Mouse (Mus musculus): Measurements from ENCODE around the gene Sned1. TPM values are rescaled to one million over a fixed set of nuclear protein-coding genes. Genes with fewer than 3 reads are reported as not detected.
A peak's percentile ranks its signal among the peaks of the same experiment; 100 is the strongest.

The Sned1 gene
- polyA plus RNA-seq, 2 experiments = 0.25 TPM

- no peak for ATAC-seq (ENCODE audit: insufficient read depth)
- no peak overlapping the region for H3K4me3 ChIP-seq (ENCODE audit: insufficient read depth in 1 of 2, low read depth in 2 of 2, low read length in 2 of 2)
- no peaks in the 10 kb centered on the region for H3K9me3 ChIP-seq (ENCODE audit: control insufficient read depth, low read length)
- H3K36me3 ChIP-seq (replicated peaks; ENCODE audit: control insufficient read depth, insufficient read depth, low read depth) = peaks cover 20% of the 10 kb centered on the region
- H3K4me1 ChIP-seq (replicated peaks; ENCODE audit: control insufficient read depth in 2 of 2, insufficient read depth in 2 of 2, low read length in 1 of 2) = no peaks in the 10 kb centered on the region
- no peaks in the 10 kb centered on the region for H3K27me3 ChIP-seq (ENCODE audit: control insufficient read depth, insufficient read depth, low read length)
- DNase-seq (ENCODE audit: low read depth in 3 of 3, low spot score in 3 of 3) = no peak
- no peak overlapping the region for H3K4me2 ChIP-seq (ENCODE audit: low read depth)
- no peak for TF ChIP-seq CTCF (IDR thresholded peaks at IDR 0.05; ENCODE audit: low read depth)
- TF ChIP-seq EP300 (IDR thresholded peaks at IDR 0.05; ENCODE audit: low read depth) = no peak
- 60% methylated on average over 2 of the region's 2 CpGs for WGBS (ENCODE audit: insufficient replicate concordance)
- H3K27ac ChIP-seq = no peak overlapping the region
- H3K9ac ChIP-seq (replicated peaks) = no peak overlapping the region
These were observed 99.0 kb downstream of the Sned1 start for GRCm38 (mm10) chr1:93334621-93335020.

GRCm38 (mm10) chr1:93342648-93343503 lies 107.2 kb downstream of the Sned1 start, which contains the start of the genes Ppp1r7 and Pask:
Gene Ppp1r7, plus strand, starts transcription at chr1:93342854.
Gene Pask, minus strand, starts transcription at chr1:93343482.
- ATAC-seq (ENCODE audit: insufficient read depth) = peak; percentile 91
- peak within 1 kb of the TSS; percentile 76 for H3K4me2 ChIP-seq (ENCODE audit: low read depth)
- H3K9me3 ChIP-seq (ENCODE audit: control insufficient read depth, low read length) = no peaks in the 10 kb centered on the region
- H3K36me3 ChIP-seq (replicated peaks; ENCODE audit: control insufficient read depth, insufficient read depth, low read depth) = peaks cover 9% of the 10 kb centered on the region
- peaks cover 7 to 13% of the 10 kb centered on the region in 2 experiments for H3K4me1 ChIP-seq (replicated peaks; ENCODE audit: control insufficient read depth in 2 of 2, insufficient read depth in 2 of 2, low read length in 1 of 2)
- H3K27me3 ChIP-seq (ENCODE audit: control insufficient read depth, insufficient read depth, low read length) = no peaks in the 10 kb centered on the region
- peak; percentile 14; the same call in 1 of the 2 replicates for TF ChIP-seq CTCF (IDR thresholded peaks at IDR 0.05; ENCODE audit: low read depth)
- no peak for TF ChIP-seq EP300 (IDR thresholded peaks at IDR 0.05; ENCODE audit: low read depth)
- peak within 1 kb of the TSS; percentile 94 to 99 for H3K4me3 ChIP-seq (ENCODE audit: insufficient read depth in 1 of 2, low read depth in 2 of 2, low read length in 2 of 2)
- H3K9ac ChIP-seq (replicated peaks) = peak within 1 kb of the TSS; percentile 91
- H3K27ac ChIP-seq = peak within 1 kb of the TSS; percentile 49
- WGBS (ENCODE audit: insufficient replicate concordance) = under 1% methylated on average over 63 of the region's 63 CpGs
- DNase-seq (ENCODE audit: low read depth in 3 of 3, low spot score in 3 of 3) = peak; percentile 95 to 96 (median 95)

GRCm38 (mm10) chr1:93343504-93344047 lies 107.9 kb downstream of the Sned1 start:
- Histone ChIP-seq H3K27ac (peak overlapping the region; percentile 49), H3K4me3 (ENCODE audit: insufficient read depth in 1 of 2, low read depth in 2 of 2, low read length in 2 of 2) (peak overlapping the region; percentile 94 to 99), H3K9me3 (ENCODE audit: control insufficient read depth, low read length) (no peaks in the 10 kb centered on the region), H3K4me1 (replicated peaks; ENCODE audit: control insufficient read depth in 2 of 2, insufficient read depth in 2 of 2, low read length in 1 of 2) (peaks cover 7 to 13% of the 10 kb centered on the region in 2 experiments), H3K4me2 (ENCODE audit: low read depth) (peak overlapping the region; percentile 76), H3K36me3 (replicated peaks; ENCODE audit: control insufficient read depth, insufficient read depth, low read depth) (peaks cover 16% of the 10 kb centered on the region), H3K9ac (replicated peaks) (peak overlapping the region; percentile 91), H3K27me3 (ENCODE audit: control insufficient read depth, insufficient read depth, low read length) (no peaks in the 10 kb centered on the region)
- WGBS (ENCODE audit: insufficient replicate concordance) = under 1% methylated on average over 39 of the region's 39 CpGs
- ATAC-seq (ENCODE audit: insufficient read depth) (peak; percentile 89), DNase-seq (ENCODE audit: low read depth in 3 of 3, low spot score in 3 of 3) (peak; percentile 93 to 95 (median 94))
- TF ChIP-seq CTCF (IDR thresholded peaks at IDR 0.05; ENCODE audit: low read depth) (peak; percentile 59), EP300 (IDR thresholded peaks at IDR 0.05; ENCODE audit: low read depth) (no peak)

GRCm38 (mm10) chr1:93347176-93347575 lies 111.5 kb downstream of the Sned1 start:
- TF ChIP-seq CTCF (IDR thresholded peaks at IDR 0.05; ENCODE audit: low read depth) (no peak), EP300 (IDR thresholded peaks at IDR 0.05; ENCODE audit: low read depth) (no peak)
- ATAC-seq (ENCODE audit: insufficient read depth) (no peak), DNase-seq (ENCODE audit: low read depth in 3 of 3, low spot score in 3 of 3) (no peak)
- Histone ChIP-seq H3K9ac (replicated peaks) (no peak overlapping the region), H3K4me3 (ENCODE audit: insufficient read depth in 1 of 2, low read depth in 2 of 2, low read length in 2 of 2) (no peak overlapping the region), H3K27ac (no peak overlapping the region), H3K4me1 (replicated peaks; ENCODE audit: control insufficient read depth in 2 of 2, insufficient read depth in 2 of 2, low read length in 1 of 2) (peaks cover 3 to 9% of the 10 kb centered on the region in 2 experiments; a peak in 3 of 4 replicates), H3K4me2 (ENCODE audit: low read depth) (no peak overlapping the region), H3K36me3 (replicated peaks; ENCODE audit: control insufficient read depth, insufficient read depth, low read depth) (peaks cover 37% of the 10 kb centered on the region), H3K27me3 (ENCODE audit: control insufficient read depth, insufficient read depth, low read length) (no peaks in the 10 kb centered on the region), H3K9me3 (ENCODE audit: control insufficient read depth, low read length) (no peaks in the 10 kb centered on the region)
- 86% methylated on average over 5 of the region's 5 CpGs for WGBS (ENCODE audit: insufficient replicate concordance)

- Histone ChIP-seq H3K27me3 (ENCODE audit: control insufficient read depth, insufficient read depth, low read length) (no peaks in the 10 kb centered on the region), H3K9ac (replicated peaks) (no peak overlapping the region), H3K27ac (no peak overlapping the region), H3K4me1 (replicated peaks; ENCODE audit: control insufficient read depth in 2 of 2, insufficient read depth in 2 of 2, low read length in 1 of 2) (peaks cover 3% of the 10 kb centered on the region in 2 experiments; a peak in 2 of 4 replicates), H3K4me3 (ENCODE audit: insufficient read depth in 1 of 2, low read depth in 2 of 2, low read length in 2 of 2) (no peak overlapping the region), H3K36me3 (replicated peaks; ENCODE audit: control insufficient read depth, insufficient read depth, low read depth) (peaks cover 55% of the 10 kb centered on the region), H3K9me3 (ENCODE audit: control insufficient read depth, low read length) (no peaks in the 10 kb centered on the region), H3K4me2 (ENCODE audit: low read depth) (no peak overlapping the region)
- 69% methylated on average over 4 of the region's 4 CpGs for WGBS (ENCODE audit: insufficient replicate concordance)
- ATAC-seq (ENCODE audit: insufficient read depth) (no peak), DNase-seq (ENCODE audit: low read depth in 3 of 3, low spot score in 3 of 3) (no peak)
- TF ChIP-seq CTCF (IDR thresholded peaks at IDR 0.05; ENCODE audit: low read depth) (no peak), EP300 (IDR thresholded peaks at IDR 0.05; ENCODE audit: low read depth) (no peak)
These were observed 114.1 kb downstream of the Sned1 start for GRCm38 (mm10) chr1:93349701-93350100.

Small RNA genes within 50 kb of the gene (microRNA-seq; reads per million reads assigned to microRNA genes)
- not detected for gene Mir6901
- not detected for gene Mir6902

Other genes with a start within 250 kb of the Sned1 start
- gene Aqp12, start 229.5 kb upstream of the Sned1 start, polyA plus RNA-seq (2012; rRNA removed) = not detected in 2 replicates
- gene Aqp12, start 229.5 kb upstream of the Sned1 start, polyA plus RNA-seq (2014; fragmentation: Nextera tagmentation; extraction: Ambion mirVana) = not detected in 2 replicates
- 0.07 and 0.16 TPM in 2 replicates for gene Kif1a, start 133.9 kb upstream of the Sned1 start, polyA plus RNA-seq (2012; rRNA removed)
- 0.10 and 0.27 TPM in 2 replicates for gene Kif1a, start 133.9 kb upstream of the Sned1 start, polyA plus RNA-seq (2014; fragmentation: Nextera tagmentation; extraction: Ambion mirVana)
- 2.5 and 3.0 TPM in 2 replicates for gene Agxt, start 100.6 kb upstream of the Sned1 start, polyA plus RNA-seq (2012; rRNA removed)
- gene Agxt, start 100.6 kb upstream of the Sned1 start, polyA plus RNA-seq (2014; fragmentation: Nextera tagmentation; extraction: Ambion mirVana) = 8.4 and 9.4 TPM in 2 replicates
- 0.07 and 0.11 TPM in 2 replicates for gene 2310007B03Rik, start 74.9 kb upstream of the Sned1 start, polyA plus RNA-seq (2012; rRNA removed)
- 0.09 and 0.21 TPM in 2 replicates for gene 2310007B03Rik, start 74.9 kb upstream of the Sned1 start, polyA plus RNA-seq (2014; fragmentation: Nextera tagmentation; extraction: Ambion mirVana)
- gene Crocc2, start 67.1 kb upstream of the Sned1 start, polyA plus RNA-seq (2012; rRNA removed) = 0.01 and 0.02 TPM in 2 replicates
- gene Crocc2, start 67.1 kb upstream of the Sned1 start, polyA plus RNA-seq (2014; fragmentation: Nextera tagmentation; extraction: Ambion mirVana) = not detected in 2 replicates
- 6.4 and 7.6 TPM in 2 replicates for gene Mterf4, start 70.1 kb downstream of the Sned1 start, polyA plus RNA-seq (2012; rRNA removed)
- 7.7 and 8.0 TPM in 2 replicates for gene Mterf4, start 70.1 kb downstream of the Sned1 start, polyA plus RNA-seq (2014; fragmentation: Nextera tagmentation; extraction: Ambion mirVana)
- 3.1 and 6.9 TPM in 2 replicates for gene Ppp1r7, start 107.0 kb downstream of the Sned1 start, polyA plus RNA-seq (2012; rRNA removed)
- gene Ppp1r7, start 107.0 kb downstream of the Sned1 start, polyA plus RNA-seq (2014; fragmentation: Nextera tagmentation; extraction: Ambion mirVana) = 33.2 and 33.8 TPM in 2 replicates
- 5.1 and 6.3 TPM in 2 replicates for gene Pask, start 107.6 kb downstream of the Sned1 start, polyA plus RNA-seq (2012; rRNA removed)
- 5.4 and 6.1 TPM in 2 replicates for gene Pask, start 107.6 kb downstream of the Sned1 start, polyA plus RNA-seq (2014; fragmentation: Nextera tagmentation; extraction: Ambion mirVana)
- gene Ano7, start 138.1 kb downstream of the Sned1 start, polyA plus RNA-seq (2012; rRNA removed) = 0.11 and 0.13 TPM in 2 replicates
- 0.14 TPM in 1 of 2 replicates, not detected in the other for gene Ano7, start 138.1 kb downstream of the Sned1 start, polyA plus RNA-seq (2014; fragmentation: Nextera tagmentation; extraction: Ambion mirVana)
- gene Hdlbp, start 243.0 kb downstream of the Sned1 start, polyA plus RNA-seq (2012; rRNA removed) = 30.9 and 47.2 TPM in 2 replicates
- gene Hdlbp, start 243.0 kb downstream of the Sned1 start, polyA plus RNA-seq (2014; fragmentation: Nextera tagmentation; extraction: Ambion mirVana) = 59.3 and 61.6 TPM in 2 replicates

Data from liver, embryonic 14.5 days (tissue).